Mouse (Mus musculus) hindbrain, embryonic 16.5 days (tissue): ENCODE data around the gene Tppp2. TPM values are rescaled to one million over a fixed set of nuclear protein-coding genes. Genes with fewer than 3 reads are reported as not detected.
"Not testable (repeated sequence)": the region's sequence is repeated elsewhere in the genome, so short reads cannot be mapped to it uniquely, and the experiment has no call there.

Source experiments
- ATAC-seq: fragments of 200-750 bp; cut with Nextera tagmentation; 2 replicates; pipeline ENCODE4 v1.8.0; 2017; ENCODE audit warnings: moderate TSS enrichment, moderate library complexity
- H3K27ac ChIP-seq: fragments of 300-500 bp; sonication (generic); 2 replicates; pipeline ENCODE4 v1.5.1; 2014; ENCODE audit warnings: low read depth, mild to moderate bottlenecking, control low read depth, low read length, moderate library complexity
- H3K27me3 ChIP-seq: fragments of 300-500 bp; sonication (generic); replicated peaks from 2 replicates; pipeline ENCODE4 v1.6.1; 2014; ENCODE audit warnings: low read length; ENCODE audit not compliant: control insufficient read depth, insufficient read depth
- H3K36me3 ChIP-seq: fragments of 300-500 bp; sonication (generic); 2 replicates; pipeline ENCODE4 v1.6.1; 2014; ENCODE audit warnings: mild to moderate bottlenecking, low read length, moderate library complexity, mixed read lengths; ENCODE audit not compliant: control insufficient read depth, insufficient read depth
- H3K4me1 ChIP-seq: fragments of 300-500 bp; sonication (generic); 2 replicates; pipeline ENCODE4 v1.6.1; 2014; ENCODE audit warnings: low read depth, low read length; ENCODE audit not compliant: control insufficient read depth, insufficient read depth
- H3K4me2 ChIP-seq: fragments of 300-500 bp; sonication (generic); 2 replicates; pipeline ENCODE4 v1.6.1; 2014; ENCODE audit warnings: mild to moderate bottlenecking, low read length, control low read depth, moderate library complexity
- H3K4me3 ChIP-seq: fragments of 300-500 bp; sonication (generic); 2 replicates; pipeline ENCODE4 v1.5.1; 2014; ENCODE audit warnings: mild to moderate bottlenecking, low read length, control low read depth, moderate library complexity
- H3K9ac ChIP-seq: fragments of 300-500 bp; sonication (generic); 2 replicates; pipeline ENCODE4 v1.6.1; 2014; ENCODE audit warnings: low read depth, mild to moderate bottlenecking, control low read depth, low read length, moderate library complexity
- H3K9me3 ChIP-seq: fragments of 300-500 bp; sonication (generic); 2 replicates; pipeline ENCODE4 v1.6.1; 2014; ENCODE audit warnings: mild to moderate bottlenecking, low read length, moderate library complexity; ENCODE audit not compliant: control insufficient read depth
- WGBS: fragments of 180-500 bp; shearing (Covaris S2); extraction: QIAGEN DNeasy Blood & Tissue Kit; methylation state at CpG from one replicate; pipeline ENCODE4 v1.1.7; 2014; 5-methylcytosine and 5-hydroxymethylcytosine counted together
- polyA plus RNA-seq: library from polyadenylated mRNA; unstranded; fragments of >200 nt; fragmentation: Nextera tagmentation; extraction: Ambion mirVana; gene quantifications from 2 replicates; pipeline ENCODE4 v1.2.1, GENCODE M21; 2015

Tppp2 gene
- polyA plus RNA-seq, 1 experiment from 2014 or later: not detected

GRCm38 (mm10) chr14:51916539-51916938 lies 1.7 kb upstream of the Tppp2 start:
- no peak overlapping the region for H3K9ac ChIP-seq
- H3K36me3 ChIP-seq: no peaks in the 10 kb centered on the region
- no peak for ATAC-seq
- no peak overlapping the region for H3K4me2 ChIP-seq
- H3K9me3 ChIP-seq: no peaks in the 10 kb centered on the region
- H3K4me1 ChIP-seq: peaks cover 10% of the 10 kb centered on the region
- H3K4me3 ChIP-seq: no peak overlapping the region
- no peaks in the 10 kb centered on the region for H3K27me3 ChIP-seq
- no peak overlapping the region for H3K27ac ChIP-seq
- WGBS: 90% methylated on average over 4 of the region's 4 CpGs

- H3K4me3 ChIP-seq: no peak overlapping the region
- no peaks in the 10 kb centered on the region for H3K9me3 ChIP-seq
- ATAC-seq: no peak
- no peaks in the 10 kb centered on the region for H3K27me3 ChIP-seq
- 85% methylated on average over 4 of the region's 4 CpGs for WGBS
- H3K27ac ChIP-seq: no peak overlapping the region
- no peak overlapping the region for H3K4me2 ChIP-seq
- peaks cover 3% of the 10 kb centered on the region for H3K4me1 ChIP-seq
- H3K36me3 ChIP-seq: no peaks in the 10 kb centered on the region
- no peak overlapping the region for H3K9ac ChIP-seq
These were observed 741 bp downstream of the Tppp2 start for GRCm38 (mm10) chr14:51918966-51919365.

- Histone ChIP-seq H3K36me3 (no peaks in the 10 kb centered on the region), H3K27me3 (no peaks in the 10 kb centered on the region), H3K4me2 (no peak overlapping the region), H3K4me3 (no peak overlapping the region), H3K27ac (peak overlapping the region; percentile 52), H3K9me3 (no peaks in the 10 kb centered on the region), H3K4me1 (no peaks in the 10 kb centered on the region), H3K9ac (no peak overlapping the region)
- ATAC-seq: peak; percentile 93
- 72% methylated on average over 16 of the region's 16 CpGs for WGBS
These were observed 3.7 kb downstream of the Tppp2 start for GRCm38 (mm10) chr14:51921759-51922570.

GRCm38 (mm10) chr14:51922571-51922865 lies 4.3 kb downstream of the Tppp2 start, which contains the start of gene Rnase13:
Gene Rnase13 (minus strand): TSS chr14:51922773.
- no peaks in the 10 kb centered on the region for H3K9me3 ChIP-seq
- H3K4me2 ChIP-seq: no peak within 1 kb of the TSS
- ATAC-seq: no peak
- WGBS: 68% methylated on average over 7 of the region's 7 CpGs
- H3K4me1 ChIP-seq: no peaks in the 10 kb centered on the region
- no peak within 1 kb of the TSS for H3K4me3 ChIP-seq
- H3K9ac ChIP-seq: no peak within 1 kb of the TSS
- peak within 1 kb of the TSS; percentile 52 for H3K27ac ChIP-seq
- H3K36me3 ChIP-seq: no peaks in the 10 kb centered on the region
- H3K27me3 ChIP-seq: no peaks in the 10 kb centered on the region

GRCm38 (mm10) chr14:51922910-51923309 lies 4.7 kb downstream of the Tppp2 start:
- Histone ChIP-seq H3K4me3 (no peak overlapping the region), H3K9ac (no peak overlapping the region), H3K9me3 (no peaks in the 10 kb centered on the region), H3K36me3 (no peaks in the 10 kb centered on the region), H3K4me2 (no peak overlapping the region), H3K27me3 (no peaks in the 10 kb centered on the region), H3K4me1 (no peaks in the 10 kb centered on the region), H3K27ac (peak overlapping the region; percentile 15; the same call in 1 of the 2 replicates)
- ATAC-seq: no peak
- 88% methylated on average over 2 of the region's 2 CpGs for WGBS

- H3K4me2 ChIP-seq: no peak overlapping the region
- no peak overlapping the region for H3K27ac ChIP-seq
- no peak overlapping the region for H3K4me3 ChIP-seq
- 80% methylated on average over 4 of the region's 4 CpGs for WGBS
- H3K27me3 ChIP-seq: no peaks in the 10 kb centered on the region
- H3K9me3 ChIP-seq: no peaks in the 10 kb centered on the region
- H3K4me1 ChIP-seq: no peaks in the 10 kb centered on the region
- no peak for ATAC-seq
- H3K9ac ChIP-seq: no peak overlapping the region
- H3K36me3 ChIP-seq: no peaks in the 10 kb centered on the region
These were observed 5.3 kb downstream of the Tppp2 start for GRCm38 (mm10) chr14:51923492-51923891.

- H3K36me3 ChIP-seq, H3K9ac ChIP-seq, H3K27ac ChIP-seq, H3K27me3 ChIP-seq, H3K9me3 ChIP-seq, H3K4me2 ChIP-seq, H3K4me3 ChIP-seq, ATAC-seq, H3K4me1 ChIP-seq: not testable (repeated sequence)
- 95% methylated on average over 11 of the region's 11 CpGs for WGBS
These were observed 8.7 kb downstream of the Tppp2 start for GRCm38 (mm10) chr14:51926930-51927329.

- WGBS: 62% methylated on average over 8 of the region's 8 CpGs
- Histone ChIP-seq H3K36me3 (no peaks in the 10 kb centered on the region), H3K4me1 (no peaks in the 10 kb centered on the region), H3K4me2 (no peak overlapping the region), H3K4me3 (no peak overlapping the region), H3K9ac (no peak overlapping the region), H3K27me3 (no peaks in the 10 kb centered on the region), H3K27ac (peak overlapping the region; percentile 49; the same call in 1 of the 2 replicates), H3K9me3 (no peaks in the 10 kb centered on the region)
- ATAC-seq: peak; percentile 83
These were observed 11.2 kb downstream of the Tppp2 start for GRCm38 (mm10) chr14:51929309-51929943.

- ATAC-seq: no peak
- Histone ChIP-seq H3K27me3 (no peaks in the 10 kb centered on the region), H3K4me2 (no peak overlapping the region), H3K4me3 (no peak overlapping the region), H3K27ac (peak overlapping the region; percentile 44), H3K4me1 (no peaks in the 10 kb centered on the region), H3K9me3 (no peaks in the 10 kb centered on the region), H3K9ac (no peak overlapping the region), H3K36me3 (no peaks in the 10 kb centered on the region)
- 69% methylated on average over 9 of the region's 9 CpGs for WGBS
These were observed 11.7 kb downstream of the Tppp2 start for GRCm38 (mm10) chr14:51929968-51930367.
